Mouse (Mus musculus) embryo, embryonic 10 days (tissue): Measurements from ENCODE around the gene Grid2.

Source experiments
- DNase-seq: peaks from one replicate; pipeline ENCODE4 v3.0.0-alpha.2; 2015; ENCODE audit warnings: low spot score

Grid2 gene

GRCm38 (mm10) chr6:64607041-64607440, 1351.4 kb downstream of the Grid2 start:
- no peak for DNase-seq

GRCm38 (mm10) chr6:64607942-64608341, 1352.3 kb downstream of the Grid2 start:
- peak; percentile 66 for DNase-seq

- DNase-seq, result no peak
These were observed 1361.2 kb downstream of the Grid2 start for GRCm38 (mm10) chr6:64616843-64617242.

GRCm38 (mm10) chr6:64617417-64618135, 1361.9 kb downstream of the Grid2 start:
- no peak for DNase-seq

GRCm38 (mm10) chr6:64623404-64623803, 1367.7 kb downstream of the Grid2 start:
- DNase-seq, result no peak

- no peak for DNase-seq
These were observed 1392.0 kb downstream of the Grid2 start for GRCm38 (mm10) chr6:64647661-64648060.

- DNase-seq, result no peak
These were observed 1392.5 kb downstream of the Grid2 start for GRCm38 (mm10) chr6:64648196-64648595.

GRCm38 (mm10) chr6:64649296-64650226, 1393.9 kb downstream of the Grid2 start:
- peak; percentile 89 for DNase-seq

GRCm38 (mm10) chr6:64650765-64651164, 1395.1 kb downstream of the Grid2 start:
- DNase-seq, result peak; percentile 41

GRCm38 (mm10) chr6:64671010-64671409, 1415.3 kb downstream of the Grid2 start:
- no peak for DNase-seq

- DNase-seq, result no peak
These were observed 1423.1 kb downstream of the Grid2 start for GRCm38 (mm10) chr6:64678815-64679214.

GRCm38 (mm10) chr6:64683974-64684373, 1428.3 kb downstream of the Grid2 start:
- peak; percentile 81 for DNase-seq

GRCm38 (mm10) chr6:64684973-64685372, 1429.3 kb downstream of the Grid2 start:
- DNase-seq, result peak; percentile 64

- DNase-seq, result peak; percentile 45
These were observed 1432.7 kb downstream of the Grid2 start for GRCm38 (mm10) chr6:64688181-64688944.

GRCm38 (mm10) chr6:64694688-64695087, 1439.0 kb downstream of the Grid2 start:
- DNase-seq, result no peak

GRCm38 (mm10) chr6:64703659-64704058, 1448.0 kb downstream of the Grid2 start:
- no peak for DNase-seq

GRCm38 (mm10) chr6:64727751-64728403, 1472.2 kb downstream of the Grid2 start:
- DNase-seq, result peak; percentile 39

- DNase-seq, result peak; percentile 83
These were observed 1473.0 kb downstream of the Grid2 start, which contains the start of gene Atoh1 for GRCm38 (mm10) chr6:64728499-64729198. Gene Atoh1, plus strand, starts transcription at chr6:64729125.

GRCm38 (mm10) chr6:64729231-64730011, 1473.7 kb downstream of the Grid2 start:
- peak; percentile 44 for DNase-seq

GRCm38 (mm10) chr6:64730030-64730429, 1474.4 kb downstream of the Grid2 start:
- peak; percentile 14 for DNase-seq
